Mouse (Mus musculus) megakaryocyte, embryonic 14.5 days (primary cell): ENCODE data around the gene Ciart.

Experiments used
- FLI1 ChIP-seq: IDR thresholded peaks from 2 replicates; pipeline ENCODE4 v1.6.1; 2012; ENCODE audit warnings: low read length, inconsistent platforms, mixed read lengths
- GATA1 ChIP-seq: IDR thresholded peaks from 3 replicates; pipeline ENCODE4 v1.6.1; 2012; ENCODE audit warnings: mixed read lengths, low read length, inconsistent platforms, borderline replicate concordance

- no peak for TF ChIP-seq GATA1
- no peak for TF ChIP-seq FLI1
Measured at GRCm38 (mm10) chr3:95930471-95930789, 48.4 kb upstream of the Ciart start.
